Mouse (Mus musculus) spleen, postnatal 14 days (tissue): ENCODE results near the gene Uhrf1.

Experiments
- DNase-seq, 2 experiments: peaks; one replicate each; pipeline ENCODE4 v3.0.0; 2021 to 2022; ENCODE audit warnings: low spot score in 2 of 2

Gene Uhrf1

GRCm38 (mm10) chr17:56275842-56276480 is 27.2 kb upstream of the Uhrf1 start:
- no peak for DNase-seq

- peak; percentile 61 to 69 for DNase-seq
Observed at GRCm38 (mm10) chr17:56276643-56277566, 26.2 kb upstream of the Uhrf1 start, which contains the start of gene Ticam1. Gene Ticam1 (minus strand): TSS chr17:56276786.

- DNase-seq = no peak
Observed at GRCm38 (mm10) chr17:56277567-56277893, 25.6 kb upstream of the Uhrf1 start.

GRCm38 (mm10) chr17:56278340-56278739 is 24.8 kb upstream of the Uhrf1 start:
- DNase-seq = no peak

GRCm38 (mm10) chr17:56279481-56280155 is 23.5 kb upstream of the Uhrf1 start:
- DNase-seq = no peak

- no peak for DNase-seq
Observed at GRCm38 (mm10) chr17:56281193-56281592, 21.9 kb upstream of the Uhrf1 start.

GRCm38 (mm10) chr17:56282802-56283201 is 20.3 kb upstream of the Uhrf1 start:
- no peak for DNase-seq

- no peak for DNase-seq
Observed at GRCm38 (mm10) chr17:56283316-56283715, 19.8 kb upstream of the Uhrf1 start.

GRCm38 (mm10) chr17:56285995-56286394 is 17.1 kb upstream of the Uhrf1 start:
- no peak for DNase-seq

GRCm38 (mm10) chr17:56287830-56288229 is 15.3 kb upstream of the Uhrf1 start:
- no peak for DNase-seq

- DNase-seq = no peak
Observed at GRCm38 (mm10) chr17:56288866-56289265, 14.3 kb upstream of the Uhrf1 start.

GRCm38 (mm10) chr17:56289371-56290331 is 13.5 kb upstream of the Uhrf1 start:
- DNase-seq = no peak

- DNase-seq = peak; percentile 92 to 93
Observed at GRCm38 (mm10) chr17:56290388-56291170, 12.5 kb upstream of the Uhrf1 start.

- peak; percentile 73 to 85 for DNase-seq
Observed at GRCm38 (mm10) chr17:56291171-56291511, 12.0 kb upstream of the Uhrf1 start.

- no peak for DNase-seq
Observed at GRCm38 (mm10) chr17:56291826-56292475, 11.2 kb upstream of the Uhrf1 start.

- DNase-seq = no peak
Observed at GRCm38 (mm10) chr17:56292531-56293222, 10.4 kb upstream of the Uhrf1 start, which contains the start of gene Plin3. Gene Plin3 (minus strand): TSS chr17:56292873.

GRCm38 (mm10) chr17:56293291-56293690 is 9.8 kb upstream of the Uhrf1 start:
- DNase-seq = no peak

- DNase-seq = no peak
Observed at GRCm38 (mm10) chr17:56294241-56294640, 8.9 kb upstream of the Uhrf1 start.

GRCm38 (mm10) chr17:56296201-56296600 is 6.9 kb upstream of the Uhrf1 start:
- DNase-seq = no peak
